Mouse (Mus musculus): ENCODE measurements at regions not wholly inside any gene's neighbourhood (a gene's known extent, or its start where the extent isn't known, plus 50 kb on each side); places are given as distances from the start of the nearest gene placed in this dataset.

GRCm38 (mm10) chr11:71976724-71977481, 60.4 kb downstream of the Aipl1 start:
- DNase-seq: no peak

- no peak for DNase-seq
These were observed 66.0 kb downstream of the Aipl1 start for GRCm38 (mm10) chr11:71971351-71971750.

DNA sequence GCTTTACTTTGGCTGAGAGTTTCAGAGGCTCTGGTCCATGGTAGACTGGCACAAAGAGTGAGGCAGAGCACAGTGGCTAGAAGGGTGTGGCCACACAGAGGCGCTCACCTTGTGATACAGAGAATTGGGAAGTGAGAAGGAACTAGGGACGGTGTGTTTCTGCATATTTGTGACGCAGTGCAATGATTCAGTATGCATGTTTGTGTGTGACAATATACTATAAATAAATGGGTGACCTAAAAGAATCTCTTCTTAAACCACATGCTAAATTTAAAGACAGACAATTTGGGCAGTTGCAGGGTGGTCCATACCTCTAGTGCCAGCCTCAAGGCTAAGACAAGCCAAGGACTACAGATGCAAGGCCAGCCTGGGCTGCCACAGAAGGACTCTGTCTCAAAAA, 75.0 kb downstream of the Aipl1 start:
- DNase-seq: no peak

- DNase-seq: no peak
These were observed 84.8 kb downstream of the Aipl1 start for GRCm38 (mm10) chr11:71952533-71952932.

GRCm38 (mm10) chr11:71947161-71947560, 90.1 kb downstream of the Aipl1 start:
- no peak for DNase-seq

DNA sequence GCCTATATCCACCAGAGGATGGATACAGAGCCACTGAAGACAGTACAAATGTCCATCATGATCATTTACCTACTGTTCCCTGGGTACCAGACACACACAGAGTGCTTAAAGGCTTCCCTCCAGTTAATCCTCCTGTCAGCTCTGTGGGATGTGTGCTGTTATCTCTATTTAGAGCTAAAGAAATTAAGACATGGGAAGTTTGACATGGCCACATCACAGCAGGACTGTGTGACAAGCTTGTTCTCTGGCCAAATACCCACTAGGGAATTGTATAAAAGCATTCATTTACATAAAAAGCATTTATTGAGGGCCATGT, 92.3 kb downstream of the Aipl1 start:
- DNase-seq: no peak

DNA sequence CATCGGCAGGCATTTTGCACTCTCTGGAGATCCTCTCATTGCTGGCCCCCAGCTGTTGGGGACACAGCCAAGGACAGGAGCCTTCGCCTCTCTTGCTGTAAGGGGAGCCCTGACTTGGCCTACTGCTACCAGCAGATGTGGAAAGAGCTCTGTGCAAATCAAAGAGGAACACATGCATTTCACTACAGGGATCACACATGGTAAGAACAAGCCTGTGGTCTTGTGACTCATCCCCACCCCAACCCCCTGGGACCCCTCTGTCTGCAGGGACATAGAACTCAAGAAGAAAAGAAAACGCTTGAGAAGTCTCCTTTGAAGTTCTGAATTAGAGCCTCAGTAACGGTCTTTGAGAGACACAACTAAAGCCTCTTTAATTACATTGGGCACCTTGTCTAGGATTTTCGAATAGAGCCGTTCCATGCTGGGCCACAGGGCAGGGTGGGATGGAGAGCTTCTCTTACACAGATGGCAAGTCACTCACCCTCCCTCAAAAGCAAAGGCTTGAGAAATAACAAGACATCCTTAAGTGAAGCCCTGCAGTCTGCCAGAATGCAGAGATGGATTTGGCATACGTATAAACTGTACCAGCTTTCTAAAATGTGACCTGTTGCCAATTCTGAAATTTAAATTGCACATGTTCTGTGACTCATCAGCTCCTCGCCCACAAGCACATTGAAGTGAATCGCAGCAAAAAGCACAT, 92.8 kb downstream of the Aipl1 start:
- no peak for DNase-seq

GRCm38 (mm10) chr11:71943512-71943911, 93.8 kb downstream of the Aipl1 start:
- DNase-seq: no peak

DNA sequence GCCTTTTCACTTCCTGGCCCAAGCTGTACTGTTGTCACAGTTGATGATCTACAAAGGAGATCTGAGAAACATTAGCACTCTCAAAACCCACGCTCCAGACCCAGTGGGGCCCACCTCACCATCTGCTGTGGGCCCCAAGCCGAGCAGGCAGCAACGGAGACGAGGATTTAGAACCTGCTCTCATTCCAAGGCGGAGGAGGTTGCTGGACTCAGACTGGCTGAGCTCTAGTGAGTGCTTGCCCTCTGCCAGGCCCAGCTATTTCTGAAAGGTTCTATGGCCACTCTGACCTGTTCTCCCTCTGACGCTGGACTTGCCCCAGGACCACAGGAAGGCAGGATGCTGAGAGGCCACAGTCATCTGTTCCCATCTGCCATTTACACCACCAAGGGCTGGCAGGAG, 98.2 kb downstream of the Aipl1 start:
- DNase-seq: no peak

- DNase-seq: peak in 1 of 2 experiments; percentile 10
These were observed 100.2 kb downstream of the Aipl1 start for GRCm38 (mm10) chr11:71937108-71937507.

- no peak for DNase-seq
These were observed 107.4 kb downstream of the Aipl1 start for GRCm38 (mm10) chr11:71929716-71930488.

GRCm38 (mm10) chr11:71914665-71915064, 122.6 kb downstream of the Aipl1 start:
- DNase-seq: no peak

DNA sequence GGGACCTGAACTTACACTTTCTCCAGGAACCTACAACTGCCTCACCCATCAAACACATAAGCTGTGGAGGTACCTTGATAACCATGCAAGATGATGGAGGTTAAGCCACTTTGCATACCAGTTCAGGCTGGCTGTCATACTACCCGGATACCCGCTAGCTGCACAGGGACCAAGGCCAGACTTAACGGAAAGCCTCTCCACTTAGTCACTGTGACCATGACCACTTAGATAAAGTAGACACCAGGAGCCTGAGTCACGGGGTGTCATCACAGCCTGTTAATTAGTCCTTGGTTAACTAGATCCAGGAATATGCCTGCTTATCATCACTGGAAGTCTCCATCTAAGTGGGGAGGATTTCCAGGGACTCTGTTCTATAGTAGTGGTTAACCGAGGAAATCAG, 124.7 kb downstream of the Aipl1 start:
- no peak for DNase-seq

DNA sequence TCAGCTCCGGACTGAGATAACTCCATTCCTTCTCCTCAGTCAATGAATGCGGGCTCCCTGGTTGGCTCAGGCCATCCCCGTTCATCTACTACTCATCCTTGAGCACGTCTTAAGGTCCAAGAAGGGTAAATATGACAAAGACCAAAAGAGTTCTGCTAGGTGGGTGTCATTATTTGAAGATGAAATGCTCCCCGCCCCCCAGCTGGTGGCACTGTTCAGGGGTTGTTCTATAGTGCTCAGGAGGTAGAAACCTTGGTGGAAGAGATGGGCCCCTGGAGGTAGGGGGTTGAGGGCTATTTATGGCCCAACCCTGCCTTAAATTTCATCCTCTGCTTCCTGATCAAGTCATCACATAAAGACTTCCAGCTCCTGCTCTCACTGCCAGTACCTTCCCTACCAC, 126.0 kb downstream of the Aipl1 start:
- no peak for DNase-seq

DNA sequence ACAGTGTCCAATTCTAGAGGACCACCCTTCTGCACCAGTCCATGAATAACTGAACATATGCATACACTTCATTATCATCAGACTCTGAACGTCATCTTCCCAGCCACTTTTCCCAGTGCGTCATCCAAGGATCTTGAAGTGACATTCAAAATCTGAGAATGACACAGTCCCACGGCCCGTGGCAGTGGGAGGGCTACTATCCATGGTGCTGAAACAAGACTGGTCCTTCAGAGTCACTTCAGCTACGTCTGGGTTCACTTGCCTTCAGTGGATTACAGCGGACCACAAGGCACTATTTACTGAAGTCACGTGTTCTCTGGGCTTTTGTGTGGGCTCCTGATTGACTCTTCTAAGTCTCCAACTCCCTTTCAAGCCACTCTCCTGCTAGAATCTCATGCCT, 128.7 kb downstream of the Aipl1 start:
- DNase-seq: no peak

GRCm38 (mm10) chr11:71903020-71903410, 134.3 kb downstream of the Aipl1 start:
- DNase-seq: no peak

DNA sequence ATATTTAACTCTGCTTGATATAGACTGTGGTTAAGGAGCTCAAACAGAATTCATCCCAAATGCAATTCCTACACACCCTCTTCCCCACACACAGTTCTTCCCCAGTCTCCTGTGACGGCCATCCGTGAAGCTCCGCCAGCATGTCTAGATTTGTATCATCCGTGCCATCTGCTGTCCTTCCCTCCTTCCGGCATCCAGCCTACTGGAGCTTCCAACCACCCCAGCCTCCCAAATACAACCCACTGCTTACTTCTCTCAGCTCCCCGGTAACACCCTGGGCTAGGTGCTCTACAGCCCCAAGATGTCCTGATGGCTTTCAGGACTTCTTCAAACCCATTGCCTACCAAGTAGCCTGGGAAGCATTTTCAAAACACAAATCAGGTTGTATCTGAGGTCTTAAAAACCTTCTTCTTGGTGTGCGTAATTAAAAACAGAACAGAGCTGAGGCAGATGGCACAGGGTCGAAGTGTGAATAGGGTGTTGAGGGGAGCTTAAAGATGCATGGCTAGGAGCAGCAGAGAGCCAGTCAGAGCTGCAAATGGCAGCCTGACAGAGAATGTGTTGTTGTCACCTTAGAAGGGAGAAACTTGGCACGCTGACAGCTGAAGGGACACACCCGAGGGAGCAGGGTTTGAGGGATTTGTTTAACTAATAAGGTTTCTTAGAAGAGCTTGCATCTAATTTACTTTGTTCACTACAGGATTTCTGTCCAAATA, 134.8 kb downstream of the Aipl1 start:
- no peak for DNase-seq

- DNase-seq: no peak
These were observed 136.5 kb downstream of the Aipl1 start for GRCm38 (mm10) chr11:71900816-71901215.

DNA sequence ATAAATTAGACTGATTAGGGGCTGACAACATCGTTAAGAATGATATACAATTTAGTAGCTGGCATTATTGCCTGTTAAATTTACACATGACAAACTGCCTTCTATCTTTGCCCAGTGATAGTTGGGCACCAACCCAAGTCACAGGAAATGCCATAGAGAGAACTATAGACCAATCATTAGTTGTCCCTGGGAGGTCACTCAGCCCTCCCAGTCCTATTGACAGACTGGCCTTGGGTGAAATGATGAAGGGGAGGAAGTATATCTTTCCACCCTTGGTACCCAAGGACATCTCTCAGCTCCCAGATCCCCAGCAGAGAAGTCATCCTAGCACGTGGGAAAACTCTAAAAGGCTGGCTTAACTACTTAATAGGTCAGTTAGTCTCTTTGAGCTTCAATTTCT, 139.8 kb downstream of the Aipl1 start:
- DNase-seq: no peak

DNA sequence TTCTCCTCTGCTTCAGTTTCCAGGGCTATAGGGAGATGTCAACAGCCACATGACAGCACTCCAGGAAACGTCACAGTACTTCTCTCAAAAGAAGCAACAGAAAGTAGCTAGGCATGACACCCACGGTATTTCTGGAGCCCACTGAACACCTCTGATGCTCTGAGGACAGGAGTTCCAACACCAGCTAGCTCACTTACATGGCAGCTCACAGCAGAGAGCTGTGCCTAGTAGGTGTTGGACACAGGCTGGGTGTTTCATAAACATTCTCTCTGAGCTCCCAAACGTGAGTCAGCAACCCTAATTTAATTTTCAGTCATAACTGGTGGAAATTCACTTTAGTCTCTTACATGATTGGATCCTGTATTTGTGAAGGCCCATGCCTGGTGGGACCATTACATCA, 140.2 kb downstream of the Aipl1 start:
- no peak for DNase-seq

- DNase-seq: no peak
These were observed 141.5 kb downstream of the Wscd1 start for GRCm38 (mm10) chr11:71891181-71891580.

GRCm38 (mm10) chr11:71889161-71889560, 139.4 kb downstream of the Wscd1 start:
- DNase-seq: no peak

DNA sequence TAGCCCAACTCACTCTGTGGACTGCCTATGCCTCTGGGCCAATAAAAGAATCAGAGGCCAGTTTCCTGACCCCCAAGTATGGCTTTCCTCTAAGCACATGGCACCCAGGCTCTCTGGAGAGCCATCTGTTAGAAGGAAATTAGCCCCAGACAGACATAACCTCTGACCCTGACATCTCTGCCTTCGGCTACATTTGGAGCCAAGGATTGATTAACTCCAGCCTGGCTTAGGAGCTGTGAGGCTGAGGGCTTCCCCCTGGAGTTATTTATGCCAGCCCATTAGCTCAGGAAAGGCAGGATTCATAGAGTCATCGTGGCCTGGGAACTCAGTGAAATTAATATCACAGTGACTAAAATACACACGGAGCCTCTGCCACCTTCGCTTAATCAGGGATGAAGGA, 137.5 kb downstream of the Wscd1 start:
- DNase-seq: no peak

All from kidney, postnatal 25 days (tissue).